Mouse (Mus musculus): ENCODE data around the gene Ccdc85a.

- TF ChIP-seq POLR2A (IDR thresholded peaks at IDR 0.05; ENCODE audit: low read depth, low read length) (no peak), CTCF (conservative IDR thresholded peaks at IDR 0.05; ENCODE audit: insufficient read depth, insufficient read length, low read depth, low read length) (no peak)
Observed at GRCm38 (mm10) chr11:28583138-28583910, 800 bp downstream of the Ccdc85a start.

All from kidney, adult 2 months (tissue).